Mouse (Mus musculus): ENCODE measurements around the gene Mus81. TPM values are rescaled to one million over a fixed set of nuclear protein-coding genes. Genes with fewer than 3 reads are reported as not detected.
A peak's percentile ranks its signal among the peaks of the same experiment; 100 is the strongest.

The Mus81 gene
- polyA plus RNA-seq (2016; fragmentation: Nextera tagmentation; extraction: Ambion mirVana), result 47.7 and 50.1 TPM in 2 replicates

- peak; percentile 54 for ATAC-seq (ENCODE audit: low FRiP score, low read depth)
- H3K27me3 ChIP-seq, result no peaks in the 10 kb centered on the region
- H3K9ac ChIP-seq (replicated peaks), result peak within 1 kb of the TSS; percentile 62
- peaks cover 44% of the 10 kb centered on the region for H3K36me3 ChIP-seq
- H3K4me1 ChIP-seq, result peaks cover 25% of the 10 kb centered on the region
- no peaks in the 10 kb centered on the region for H3K9me3 ChIP-seq
- peak within 1 kb of the TSS; percentile 67 for H3K4me2 ChIP-seq (replicated peaks)
- H3K4me3 ChIP-seq, result peak within 1 kb of the TSS; percentile 53
- WGBS, result under 1% methylated on average over 39 of the region's 39 CpGs
- peak within 1 kb of the TSS; percentile 99 for H3K27ac ChIP-seq (replicated peaks)
Measured at GRCm38 (mm10) chr19:5487768-5488550, at the start of gene Mus81. TSS of gene Mus81 (minus strand) at chr19:5488402.

- Histone ChIP-seq H3K4me2 (replicated peaks) (no peak overlapping the region), H3K27me3 (peaks cover 31% of the 10 kb centered on the region), H3K9ac (replicated peaks) (no peak overlapping the region), H3K9me3 (no peaks in the 10 kb centered on the region), H3K4me3 (no peak overlapping the region), H3K4me1 (peaks cover 20% of the 10 kb centered on the region), H3K27ac (replicated peaks) (no peak overlapping the region), H3K36me3 (no peaks in the 10 kb centered on the region)
- ATAC-seq (ENCODE audit: low FRiP score, low read depth), result no peak
- WGBS, result 78% methylated on average over 8 of the region's 8 CpGs
Measured at GRCm38 (mm10) chr19:5532520-5532919, 44.3 kb upstream of the Mus81 start.

GRCm38 (mm10) chr19:5530138-5530524 lies 41.9 kb upstream of the Mus81 start:
- Histone ChIP-seq H3K36me3 (no peaks in the 10 kb centered on the region), H3K27me3 (peaks cover 23% of the 10 kb centered on the region), H3K27ac (replicated peaks) (peak overlapping the region; percentile 40)

GRCm38 (mm10) chr19:5529325-5530137 lies 41.3 kb upstream of the Mus81 start:
- Histone ChIP-seq H3K4me2 (replicated peaks) (peak overlapping the region; percentile 37), H3K36me3 (no peaks in the 10 kb centered on the region), H3K9me3 (no peaks in the 10 kb centered on the region), H3K4me1 (peaks cover 20% of the 10 kb centered on the region), H3K27ac (replicated peaks) (peak overlapping the region; percentile 40), H3K9ac (replicated peaks) (no peak overlapping the region), H3K4me3 (0 out of 2 replicates have a peak overlapping the region, but pooled peaks have one; percentile 9), H3K27me3 (peaks cover 23% of the 10 kb centered on the region)
- peak; percentile 90 for ATAC-seq (ENCODE audit: low FRiP score, low read depth)
- WGBS, result 13% methylated on average over 20 of the region's 20 CpGs

More at GRCm38 (mm10) chr19:5530138-5530524, 41.9 kb upstream of the Mus81 start:
- 0 out of 2 replicates have a peak overlapping the region, but pooled peaks have one; percentile 29 for H3K9ac ChIP-seq (replicated peaks)
- H3K4me1 ChIP-seq, result peaks cover 20% of the 10 kb centered on the region
- no peak; the same call in 1 of the 2 replicates for ATAC-seq (ENCODE audit: low FRiP score, low read depth)
- WGBS, result 28% methylated on average over 7 of the region's 7 CpGs
- peak overlapping the region; percentile 19; the same call in 1 of the 2 replicates for H3K4me2 ChIP-seq (replicated peaks)
- no peaks in the 10 kb centered on the region for H3K9me3 ChIP-seq
- no peak overlapping the region for H3K4me3 ChIP-seq

- peaks cover 1% of the 10 kb centered on the region for H3K27me3 ChIP-seq
- H3K27ac ChIP-seq (replicated peaks), result no peak overlapping the region
- peaks cover 13% of the 10 kb centered on the region for H3K4me1 ChIP-seq
- no peaks in the 10 kb centered on the region for H3K9me3 ChIP-seq
- no peak overlapping the region for H3K9ac ChIP-seq (replicated peaks)
- H3K4me3 ChIP-seq, result no peak overlapping the region
- 64% methylated on average over 5 of the region's 5 CpGs for WGBS
- no peaks in the 10 kb centered on the region for H3K36me3 ChIP-seq
- ATAC-seq (ENCODE audit: low FRiP score, low read depth), result no peak
- H3K4me2 ChIP-seq (replicated peaks), result no peak overlapping the region
Measured at GRCm38 (mm10) chr19:5525204-5525603, 37.0 kb upstream of the Mus81 start.

- no peaks in the 10 kb centered on the region for H3K9me3 ChIP-seq
- H3K27ac ChIP-seq (replicated peaks), result no peak overlapping the region
- WGBS, result 89% methylated on average over 3 of the region's 3 CpGs
- no peak for ATAC-seq (ENCODE audit: low FRiP score, low read depth)
- no peaks in the 10 kb centered on the region for H3K4me1 ChIP-seq
- no peaks in the 10 kb centered on the region for H3K27me3 ChIP-seq
- no peak overlapping the region for H3K9ac ChIP-seq (replicated peaks)
- H3K4me2 ChIP-seq (replicated peaks), result no peak overlapping the region
- no peak overlapping the region for H3K4me3 ChIP-seq
- H3K36me3 ChIP-seq, result no peaks in the 10 kb centered on the region
Measured at GRCm38 (mm10) chr19:5518721-5519120, 30.5 kb upstream of the Mus81 start.

GRCm38 (mm10) chr19:5516906-5517505 lies 28.8 kb upstream of the Mus81 start:
- ATAC-seq (ENCODE audit: low FRiP score, low read depth), result no peak
- 83% methylated on average over 8 of the region's 8 CpGs for WGBS
- H3K4me1 ChIP-seq, result peaks cover 3% of the 10 kb centered on the region; the same call in 1 of the 2 replicates

GRCm38 (mm10) chr19:5515840-5516777 lies 27.9 kb upstream of the Mus81 start:
- H3K9me3 ChIP-seq, result no peaks in the 10 kb centered on the region
- H3K27me3 ChIP-seq, result no peaks in the 10 kb centered on the region
- H3K27ac ChIP-seq (replicated peaks), result no peak overlapping the region
- H3K36me3 ChIP-seq, result no peaks in the 10 kb centered on the region
- H3K4me3 ChIP-seq, result no peak overlapping the region
- WGBS, result 71% methylated on average over 7 of the region's 7 CpGs
- no peak overlapping the region for H3K9ac ChIP-seq (replicated peaks)
- peaks cover 6% of the 10 kb centered on the region for H3K4me1 ChIP-seq
- no peak for ATAC-seq (ENCODE audit: low FRiP score, low read depth)
- no peak overlapping the region for H3K4me2 ChIP-seq (replicated peaks)

More at GRCm38 (mm10) chr19:5516906-5517505, 28.8 kb upstream of the Mus81 start:
- Histone ChIP-seq H3K4me3 (no peak overlapping the region), H3K9me3 (no peaks in the 10 kb centered on the region), H3K9ac (replicated peaks) (no peak overlapping the region), H3K27ac (replicated peaks) (no peak overlapping the region), H3K4me2 (replicated peaks) (no peak overlapping the region), H3K36me3 (no peaks in the 10 kb centered on the region), H3K27me3 (no peaks in the 10 kb centered on the region)

GRCm38 (mm10) chr19:5513005-5513349 lies 24.8 kb upstream of the Mus81 start:
- Histone ChIP-seq H3K36me3 (no peaks in the 10 kb centered on the region), H3K4me3 (no peak overlapping the region), H3K27ac (replicated peaks) (no peak overlapping the region), H3K27me3 (no peaks in the 10 kb centered on the region), H3K9ac (replicated peaks) (no peak overlapping the region), H3K4me2 (replicated peaks) (no peak overlapping the region), H3K4me1 (peaks cover 21% of the 10 kb centered on the region), H3K9me3 (peaks cover 7% of the 10 kb centered on the region; the same call in 1 of the 2 replicates)
- WGBS, result 92% methylated on average over 3 of the region's 3 CpGs
- no peak for ATAC-seq (ENCODE audit: low FRiP score, low read depth)

- ATAC-seq (ENCODE audit: low FRiP score, low read depth), result no peak
- no peak overlapping the region for H3K4me3 ChIP-seq
- no peak overlapping the region for H3K4me2 ChIP-seq (replicated peaks)
- peaks cover 21% of the 10 kb centered on the region for H3K4me1 ChIP-seq
- 82% methylated on average over 12 of the region's 12 CpGs for WGBS
- H3K9ac ChIP-seq (replicated peaks), result no peak overlapping the region
- H3K9me3 ChIP-seq, result peaks cover 7% of the 10 kb centered on the region; the same call in 1 of the 2 replicates
- H3K36me3 ChIP-seq, result no peaks in the 10 kb centered on the region
- no peak overlapping the region for H3K27ac ChIP-seq (replicated peaks)
- no peaks in the 10 kb centered on the region for H3K27me3 ChIP-seq
Measured at GRCm38 (mm10) chr19:5512091-5513004, 24.1 kb upstream of the Mus81 start.

All from midbrain, embryonic 12.5 days (tissue).